Mouse (Mus musculus): ENCODE results near the gene Igsf9. TPM values are rescaled to one million over a fixed set of nuclear protein-coding genes. Genes with fewer than 3 reads are reported as not detected.

The Igsf9 gene
- polyA plus RNA-seq, 2 experiments, result 29.6 to 62.0 TPM

- H3K9ac ChIP-seq (ENCODE audit: low read depth, low read length, severe bottlenecking), result no peak overlapping the region
- no peak for DNase-seq (ENCODE audit: low spot score)
- no peaks in the 10 kb centered on the region for H3K27me3 ChIP-seq (ENCODE audit: control insufficient read depth, insufficient read depth, low read length)
- no peaks in the 10 kb centered on the region for H3K9me3 ChIP-seq (ENCODE audit: control insufficient read depth, low read length)
- no peaks in the 10 kb centered on the region for H3K4me1 ChIP-seq (ENCODE audit: control insufficient read depth, insufficient read depth, low read length)
- 82% methylated on average over 11 of the region's 11 CpGs for WGBS
- H3K36me3 ChIP-seq (ENCODE audit: control insufficient read depth, insufficient read depth, low read length), result no peaks in the 10 kb centered on the region
- no peak for TF ChIP-seq POLR2A (IDR thresholded peaks at IDR 0.05; ENCODE audit: borderline replicate concordance, extremely low read depth, insufficient read depth, insufficient read length)
- H3K27ac ChIP-seq (replicated peaks; ENCODE audit: low read depth, low read length), result no peak overlapping the region
- H3K4me2 ChIP-seq (replicated peaks; ENCODE audit: low read depth, low read length, severe bottlenecking), result no peak overlapping the region
- no peak for ATAC-seq (ENCODE audit: low FRiP score, low read depth)
- no peak overlapping the region for H3K4me3 ChIP-seq (replicated peaks; ENCODE audit: low read length)
These were observed 13.2 kb upstream of the Igsf9 start for GRCm38 (mm10) chr1:172468301-172468877.

DNA sequence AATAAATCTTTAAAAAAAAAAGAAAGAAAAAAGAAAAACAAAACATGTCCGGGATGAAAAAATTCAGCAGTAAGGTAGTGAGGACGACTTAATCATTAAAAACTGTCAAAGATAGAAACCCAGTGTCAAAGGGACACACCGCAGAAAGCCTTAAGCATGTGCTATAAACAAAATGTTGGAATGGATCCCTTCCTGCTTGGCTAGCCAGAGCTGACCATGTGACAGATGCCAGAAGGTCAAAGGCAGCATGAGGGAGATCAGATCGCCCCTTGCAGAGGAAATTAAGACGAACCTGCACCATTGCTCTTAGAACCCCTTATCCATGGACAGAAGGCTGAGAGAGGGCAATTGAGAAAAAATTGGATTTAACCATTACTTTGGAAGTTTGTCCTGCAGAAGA, 12.2 kb upstream of the Igsf9 start:
- Histone ChIP-seq H3K27ac (replicated peaks; ENCODE audit: low read depth, low read length) (no peak overlapping the region), H3K9me3 (ENCODE audit: control insufficient read depth, low read length) (no peaks in the 10 kb centered on the region), H3K36me3 (ENCODE audit: control insufficient read depth, insufficient read depth, low read length) (no peaks in the 10 kb centered on the region), H3K4me1 (ENCODE audit: control insufficient read depth, insufficient read depth, low read length) (no peaks in the 10 kb centered on the region), H3K9ac (ENCODE audit: low read depth, low read length, severe bottlenecking) (no peak overlapping the region), H3K4me3 (replicated peaks; ENCODE audit: low read length) (no peak overlapping the region), H3K27me3 (ENCODE audit: control insufficient read depth, insufficient read depth, low read length) (no peaks in the 10 kb centered on the region), H3K4me2 (replicated peaks; ENCODE audit: low read depth, low read length, severe bottlenecking) (no peak overlapping the region)
- ATAC-seq (ENCODE audit: low FRiP score, low read depth), result no peak
- TF ChIP-seq POLR2A (IDR thresholded peaks at IDR 0.05; ENCODE audit: borderline replicate concordance, extremely low read depth, insufficient read depth, insufficient read length), result no peak
- 76% methylated on average over 5 of the region's 5 CpGs for WGBS
- DNase-seq (ENCODE audit: low spot score), result no peak

DNA sequence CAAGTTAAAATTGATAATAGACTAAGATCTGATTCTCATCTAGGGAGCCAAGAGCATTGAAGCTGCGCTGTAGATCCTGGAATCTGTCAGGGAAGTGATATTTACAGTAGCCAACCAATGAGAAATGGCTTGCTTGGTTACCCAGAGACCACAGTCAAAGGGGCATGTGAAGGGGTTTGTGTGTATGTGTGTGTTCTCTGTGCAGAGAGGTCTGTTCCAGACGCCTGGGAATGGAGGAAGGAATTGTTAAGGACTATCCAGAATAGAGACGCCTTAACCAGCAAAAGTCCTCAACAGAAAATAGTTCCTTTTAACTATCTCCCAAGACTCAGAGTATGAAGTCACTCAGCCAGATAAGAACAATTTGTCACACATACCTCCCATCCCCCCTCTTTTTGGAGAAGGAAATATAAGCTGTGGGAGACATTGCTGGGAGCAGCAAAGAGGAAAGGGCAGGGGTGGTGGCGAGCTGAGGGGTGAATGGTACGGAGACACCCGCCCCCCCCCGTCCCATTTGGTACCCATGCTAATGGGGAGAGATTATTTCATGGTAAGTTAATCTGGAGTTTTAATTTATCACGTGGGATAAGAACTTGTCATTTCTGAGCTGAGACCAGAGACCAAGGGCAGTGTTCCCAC, 11.7 kb upstream of the Igsf9 start:
- no peaks in the 10 kb centered on the region for H3K4me1 ChIP-seq (ENCODE audit: control insufficient read depth, insufficient read depth, low read length)
- H3K9ac ChIP-seq (ENCODE audit: low read depth, low read length, severe bottlenecking), result no peak overlapping the region
- no peak for DNase-seq (ENCODE audit: low spot score)
- no peaks in the 10 kb centered on the region for H3K36me3 ChIP-seq (ENCODE audit: control insufficient read depth, insufficient read depth, low read length)
- no peak for TF ChIP-seq POLR2A (IDR thresholded peaks at IDR 0.05; ENCODE audit: borderline replicate concordance, extremely low read depth, insufficient read depth, insufficient read length)
- H3K9me3 ChIP-seq (ENCODE audit: control insufficient read depth, low read length), result no peaks in the 10 kb centered on the region
- no peak overlapping the region for H3K4me3 ChIP-seq (replicated peaks; ENCODE audit: low read length)
- no peak overlapping the region for H3K4me2 ChIP-seq (replicated peaks; ENCODE audit: low read depth, low read length, severe bottlenecking)
- no peak for ATAC-seq (ENCODE audit: low FRiP score, low read depth)
- 67% methylated on average over 8 of the region's 8 CpGs for WGBS
- no peaks in the 10 kb centered on the region for H3K27me3 ChIP-seq (ENCODE audit: control insufficient read depth, insufficient read depth, low read length)
- no peak overlapping the region for H3K27ac ChIP-seq (replicated peaks; ENCODE audit: low read depth, low read length)

GRCm38 (mm10) chr1:172472909-172473308, 8.7 kb upstream of the Igsf9 start:
- ATAC-seq (ENCODE audit: low FRiP score, low read depth) (no peak), DNase-seq (ENCODE audit: low spot score) (no peak)
- no peak overlapping the region for H3K9ac ChIP-seq (ENCODE audit: low read depth, low read length, severe bottlenecking)
- H3K9me3 ChIP-seq (ENCODE audit: control insufficient read depth, low read length), result no peaks in the 10 kb centered on the region
- no peaks in the 10 kb centered on the region for H3K36me3 ChIP-seq (ENCODE audit: control insufficient read depth, insufficient read depth, low read length)
- no peaks in the 10 kb centered on the region for H3K27me3 ChIP-seq (ENCODE audit: control insufficient read depth, insufficient read depth, low read length)
- H3K4me1 ChIP-seq (ENCODE audit: control insufficient read depth, insufficient read depth, low read length), result no peaks in the 10 kb centered on the region
- no peak overlapping the region for H3K27ac ChIP-seq (replicated peaks; ENCODE audit: low read depth, low read length)
- no peak overlapping the region for H3K4me3 ChIP-seq (replicated peaks; ENCODE audit: low read length)
- TF ChIP-seq POLR2A (IDR thresholded peaks at IDR 0.05; ENCODE audit: borderline replicate concordance, extremely low read depth, insufficient read depth, insufficient read length), result no peak
- no peak overlapping the region for H3K4me2 ChIP-seq (replicated peaks; ENCODE audit: low read depth, low read length, severe bottlenecking)

DNA sequence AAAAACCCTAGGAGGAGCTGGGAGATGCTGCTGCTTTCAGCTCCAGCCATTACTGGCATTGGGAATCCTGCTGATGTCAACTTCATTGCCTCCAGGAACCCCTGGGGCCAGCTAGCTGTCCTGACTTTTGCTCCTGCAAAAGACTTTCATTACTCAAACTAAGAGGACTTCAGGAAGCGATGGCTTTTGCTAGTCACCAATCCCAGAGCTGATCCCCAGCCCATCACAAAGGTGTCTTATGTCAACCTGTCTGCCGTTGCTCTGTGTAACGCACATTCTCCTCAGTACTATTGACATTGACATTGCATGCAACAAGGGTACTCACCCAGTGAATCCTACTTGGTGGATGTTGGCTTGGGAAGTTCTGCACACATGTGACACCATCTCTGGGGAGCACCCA, 7.4 kb upstream of the Igsf9 start:
- Histone ChIP-seq H3K27me3 (ENCODE audit: control insufficient read depth, insufficient read depth, low read length) (no peaks in the 10 kb centered on the region), H3K4me1 (ENCODE audit: control insufficient read depth, insufficient read depth, low read length) (no peaks in the 10 kb centered on the region), H3K4me2 (replicated peaks; ENCODE audit: low read depth, low read length, severe bottlenecking) (no peak overlapping the region), H3K9me3 (ENCODE audit: control insufficient read depth, low read length) (no peaks in the 10 kb centered on the region), H3K4me3 (replicated peaks; ENCODE audit: low read length) (no peak overlapping the region), H3K9ac (ENCODE audit: low read depth, low read length, severe bottlenecking) (no peak overlapping the region), H3K36me3 (ENCODE audit: control insufficient read depth, insufficient read depth, low read length) (no peaks in the 10 kb centered on the region), H3K27ac (replicated peaks; ENCODE audit: low read depth, low read length) (no peak overlapping the region)
- TF ChIP-seq POLR2A (IDR thresholded peaks at IDR 0.05; ENCODE audit: borderline replicate concordance, extremely low read depth, insufficient read depth, insufficient read length), result no peak
- ATAC-seq (ENCODE audit: low FRiP score, low read depth) (no peak), DNase-seq (ENCODE audit: low spot score) (no peak)
- WGBS, result 74% methylated on average over 3 of the region's 3 CpGs
